Mouse (Mus musculus): ENCODE results near the gene Phospho1. TPM values are rescaled to one million over a fixed set of nuclear protein-coding genes. Genes with fewer than 3 reads are reported as not detected.

The Phospho1 gene
- polyA plus RNA-seq, 1 experiment from 2014 or later: not detected

DNA sequence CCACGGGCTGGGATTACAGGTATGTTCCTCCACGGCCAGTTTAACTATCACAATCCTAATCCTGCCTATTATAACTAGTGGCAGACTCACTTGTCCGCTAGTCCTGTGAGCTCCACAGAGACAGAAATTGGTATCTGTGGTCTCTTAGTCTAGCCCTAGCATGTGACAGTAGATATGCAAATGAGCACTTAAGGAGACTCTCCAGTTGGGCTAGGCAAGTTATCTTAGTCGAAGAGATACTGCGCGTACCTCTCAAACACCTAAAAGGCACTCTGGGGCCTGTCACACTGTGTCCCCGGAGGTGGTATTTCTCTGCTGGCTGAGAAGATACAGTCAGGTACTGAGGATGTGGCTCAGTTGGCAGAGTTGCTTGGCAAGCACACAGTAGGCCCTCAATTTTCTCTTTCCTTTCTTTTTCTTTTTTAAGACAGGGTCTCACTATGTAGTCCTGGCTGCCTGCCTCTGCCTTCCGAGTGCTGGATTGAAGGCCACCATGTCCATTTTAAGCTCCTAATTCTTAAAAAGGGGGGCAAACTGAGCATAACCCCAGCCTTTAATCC lies 31.3 kb upstream of the Phospho1 start:
- Histone ChIP-seq H3K4me1 (peaks cover 9% of the 10 kb centered on the region), H3K9ac (no peak overlapping the region), H3K27ac (no peak overlapping the region), H3K36me3 (replicated peaks) (no peaks in the 10 kb centered on the region), H3K4me2 (no peak overlapping the region), H3K4me3 (no peak overlapping the region), H3K27me3 (replicated peaks) (peaks cover 16% of the 10 kb centered on the region), H3K9me3 (no peaks in the 10 kb centered on the region)
- no peak for ATAC-seq (replicated peaks)
- 92% methylated on average over 8 of the region's 8 CpGs for WGBS

DNA sequence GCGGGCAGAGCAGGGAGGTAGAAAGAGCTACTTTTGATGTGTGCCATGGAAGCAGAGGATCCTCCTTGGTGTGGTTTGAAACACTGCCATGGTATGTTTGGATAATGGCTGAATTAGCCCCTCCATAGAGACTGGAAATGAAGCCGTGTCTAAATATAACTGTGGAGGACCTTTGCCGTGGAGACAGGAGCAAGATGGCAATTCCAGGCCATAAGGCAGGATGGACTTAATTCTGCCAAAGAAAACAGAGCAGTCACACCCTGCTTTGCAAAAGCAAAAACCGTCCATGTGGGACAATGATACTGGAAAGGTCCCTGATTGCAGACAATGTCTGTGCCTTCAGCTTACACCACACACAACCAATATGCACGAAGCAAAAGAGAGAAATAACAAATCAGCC lies 30.1 kb upstream of the Phospho1 start:
- H3K4me1 ChIP-seq: peaks cover 9% of the 10 kb centered on the region
- WGBS: 72% methylated on average over 5 of the region's 5 CpGs
- H3K9me3 ChIP-seq: no peaks in the 10 kb centered on the region

DNA sequence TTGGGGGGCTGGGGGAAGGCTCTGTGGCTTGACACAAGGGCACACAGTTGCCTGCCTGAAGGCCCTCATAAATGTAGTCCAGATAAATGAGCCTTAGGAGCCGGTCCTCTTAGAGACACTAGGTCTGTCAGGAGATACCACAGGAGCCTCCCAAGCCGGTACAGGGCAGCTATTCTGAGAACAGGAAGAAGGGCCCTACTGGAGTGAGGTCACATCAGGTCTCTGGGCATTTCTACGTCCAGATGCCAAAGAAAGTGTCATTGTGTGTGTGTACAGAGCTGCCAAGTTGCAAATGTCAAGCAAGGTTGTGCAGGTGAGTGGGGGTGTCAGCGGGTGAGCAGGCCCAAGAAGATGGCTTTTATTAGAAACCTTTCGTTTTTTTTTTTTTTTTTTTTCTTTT lies 28.7 kb upstream of the Phospho1 start:
- WGBS: 70% methylated on average over 5 of the region's 5 CpGs
- H3K9ac ChIP-seq: no peak overlapping the region

More for the DNA sequence above, 30.1 kb upstream of the Phospho1 start:
- Histone ChIP-seq H3K4me3 (no peak overlapping the region), H3K4me2 (no peak overlapping the region), H3K36me3 (replicated peaks) (no peaks in the 10 kb centered on the region), H3K27ac (no peak overlapping the region), H3K27me3 (replicated peaks) (peaks cover 16% of the 10 kb centered on the region), H3K9ac (no peak overlapping the region)
- no peak for ATAC-seq (replicated peaks)

DNA sequence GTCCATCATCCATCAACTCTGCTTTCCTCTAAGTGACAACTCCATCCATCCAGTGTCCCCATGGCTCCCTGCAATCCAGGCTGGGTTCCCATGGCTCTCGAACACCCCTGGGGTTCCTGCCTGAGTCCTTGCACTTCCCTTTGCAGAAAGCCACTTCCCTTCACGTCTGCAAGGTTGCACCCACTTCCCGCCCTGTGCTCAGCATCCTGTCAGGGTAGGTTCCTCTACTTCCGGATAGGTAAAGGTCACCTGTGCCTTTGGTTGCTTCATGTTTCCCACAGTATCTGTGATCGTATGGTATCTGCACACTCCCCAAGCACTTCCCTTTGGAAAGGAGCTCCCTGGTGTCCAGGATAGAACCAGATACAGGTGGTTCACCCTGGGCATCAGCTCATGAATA lies 19.3 kb upstream of the Phospho1 start:
- H3K27me3 ChIP-seq (replicated peaks): no peaks in the 10 kb centered on the region
- no peaks in the 10 kb centered on the region for H3K36me3 ChIP-seq (replicated peaks)
- no peaks in the 10 kb centered on the region for H3K9me3 ChIP-seq
- no peak overlapping the region for H3K9ac ChIP-seq
- ATAC-seq (replicated peaks): no peak
- WGBS: 66% methylated on average over 5 of the region's 5 CpGs
- peaks cover 5% of the 10 kb centered on the region; the same call in 1 of the 2 replicates for H3K4me1 ChIP-seq
- no peak overlapping the region for H3K4me3 ChIP-seq
- H3K4me2 ChIP-seq: no peak overlapping the region
- no peak overlapping the region for H3K27ac ChIP-seq

More for the DNA sequence above, 28.7 kb upstream of the Phospho1 start:
- Histone ChIP-seq H3K4me1 (peaks cover 9% of the 10 kb centered on the region), H3K27ac (no peak overlapping the region), H3K36me3 (replicated peaks) (no peaks in the 10 kb centered on the region), H3K27me3 (replicated peaks) (peaks cover 16% of the 10 kb centered on the region), H3K4me3 (no peak overlapping the region), H3K9me3 (no peaks in the 10 kb centered on the region), H3K4me2 (no peak overlapping the region)
- no peak for ATAC-seq (replicated peaks)

DNA sequence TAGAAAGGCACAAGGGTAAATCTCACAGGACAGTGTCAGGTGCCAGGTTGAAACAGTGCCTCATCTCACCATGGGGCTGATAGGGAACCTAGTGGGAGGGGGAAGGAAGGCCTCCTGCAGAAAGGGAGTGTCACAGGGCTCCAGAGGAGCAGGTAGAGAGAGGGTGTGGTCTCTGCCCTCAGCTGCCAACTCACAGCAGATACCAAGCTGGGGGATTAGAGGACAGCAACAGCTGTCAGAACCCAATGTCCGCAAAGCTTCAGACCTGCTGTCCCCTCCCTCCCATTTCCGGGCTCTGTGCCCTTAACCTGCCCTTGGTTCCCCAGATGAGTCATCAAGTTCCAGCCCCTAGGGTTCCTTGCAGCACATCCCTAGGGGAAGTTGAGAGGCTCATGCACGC lies 18.8 kb upstream of the Phospho1 start:
- H3K9me3 ChIP-seq: no peaks in the 10 kb centered on the region
- H3K4me3 ChIP-seq: no peak overlapping the region
- no peaks in the 10 kb centered on the region for H3K27me3 ChIP-seq (replicated peaks)
- 53% methylated on average over 3 of the region's 3 CpGs for WGBS
- no peak for ATAC-seq (replicated peaks)
- H3K4me1 ChIP-seq: peaks cover 5% of the 10 kb centered on the region; the same call in 1 of the 2 replicates
- no peak overlapping the region for H3K9ac ChIP-seq
- no peak overlapping the region for H3K27ac ChIP-seq
- H3K36me3 ChIP-seq (replicated peaks): no peaks in the 10 kb centered on the region
- no peak overlapping the region for H3K4me2 ChIP-seq

DNA sequence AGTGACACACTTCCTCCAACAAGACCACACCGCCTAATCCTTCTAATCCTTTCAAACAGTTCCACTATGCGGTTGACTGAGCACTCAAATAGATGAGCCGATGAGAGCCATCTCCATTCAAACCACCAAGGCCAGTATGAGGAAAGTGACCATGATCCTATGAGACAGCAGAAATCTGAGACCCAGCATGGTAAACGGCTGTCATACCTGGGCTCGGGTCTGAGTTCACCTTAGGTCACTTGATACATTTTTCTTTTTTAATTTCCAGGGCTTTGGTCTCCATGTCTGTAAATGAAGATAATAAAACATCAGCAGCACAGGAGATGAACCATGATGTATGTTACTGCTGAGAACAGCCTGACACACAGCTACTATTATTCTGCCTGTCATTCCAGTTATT lies 16.4 kb upstream of the Phospho1 start:
- H3K4me1 ChIP-seq: peaks cover 5% of the 10 kb centered on the region; the same call in 1 of the 2 replicates
- H3K9me3 ChIP-seq: no peaks in the 10 kb centered on the region
- H3K27ac ChIP-seq: no peak overlapping the region
- H3K27me3 ChIP-seq (replicated peaks): no peaks in the 10 kb centered on the region
- no peak overlapping the region for H3K9ac ChIP-seq
- WGBS: 80% methylated on average over 5 of the region's 5 CpGs
- H3K4me3 ChIP-seq: no peak overlapping the region
- H3K4me2 ChIP-seq: no peak overlapping the region
- ATAC-seq (replicated peaks): no peak
- no peaks in the 10 kb centered on the region for H3K36me3 ChIP-seq (replicated peaks)

DNA sequence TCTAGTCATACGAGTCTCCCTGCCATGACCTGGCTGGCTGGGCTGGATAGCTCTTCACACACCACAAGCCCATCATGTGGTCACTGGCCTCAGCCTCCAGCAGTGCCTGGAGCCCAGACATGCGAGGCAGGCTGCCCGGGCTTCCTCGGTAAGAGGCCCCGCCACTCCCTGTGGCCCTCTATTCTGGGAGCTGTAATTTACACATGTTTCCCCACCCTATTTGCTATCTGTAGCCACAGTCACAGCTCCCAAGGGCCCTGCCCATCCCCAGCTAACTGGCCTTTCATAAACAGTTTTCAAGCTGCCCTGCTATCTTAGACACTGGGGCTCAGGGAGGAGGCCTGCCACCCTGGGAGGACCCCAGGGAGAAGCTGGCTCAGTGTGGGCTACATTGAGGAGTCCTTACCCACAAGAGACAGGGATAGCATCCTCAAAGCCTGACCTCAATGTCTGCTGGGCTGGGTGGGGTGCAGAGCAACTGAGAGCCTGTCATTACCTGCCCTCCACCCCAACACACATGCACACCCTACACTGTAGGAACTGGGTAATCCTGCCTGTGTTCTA lies 15.8 kb upstream of the Phospho1 start:
- Histone ChIP-seq H3K4me1 (peaks cover 5% of the 10 kb centered on the region; the same call in 1 of the 2 replicates), H3K9ac (no peak overlapping the region), H3K27ac (no peak overlapping the region), H3K4me3 (no peak overlapping the region), H3K36me3 (replicated peaks) (no peaks in the 10 kb centered on the region), H3K9me3 (no peaks in the 10 kb centered on the region), H3K27me3 (replicated peaks) (no peaks in the 10 kb centered on the region), H3K4me2 (no peak overlapping the region)
- 75% methylated on average over 5 of the region's 5 CpGs for WGBS
- ATAC-seq (replicated peaks): no peak

DNA sequence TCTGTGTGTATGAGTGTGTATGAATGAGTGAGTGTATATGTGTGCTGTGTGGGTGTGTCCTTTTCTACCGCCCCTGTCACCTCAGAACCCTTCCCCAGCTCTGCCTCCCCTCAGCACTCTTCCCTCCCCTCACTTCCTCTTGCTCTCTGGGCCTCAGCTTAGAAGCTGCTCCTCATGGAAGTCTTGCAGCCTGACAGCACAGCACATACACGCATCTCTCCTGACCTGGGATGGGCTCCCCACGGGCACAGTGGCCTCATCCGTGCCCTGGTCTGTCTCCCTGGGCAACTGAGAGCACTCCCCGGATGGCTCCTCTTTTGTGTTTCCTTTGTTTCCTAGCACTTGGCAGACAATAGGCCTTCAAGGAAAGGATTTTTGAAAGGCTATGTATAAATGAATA lies 14.7 kb upstream of the Phospho1 start:
- WGBS: 9% methylated on average over 5 of the region's 5 CpGs
- H3K36me3 ChIP-seq (replicated peaks): no peaks in the 10 kb centered on the region
- H3K27ac ChIP-seq: no peak overlapping the region
- no peak overlapping the region for H3K9ac ChIP-seq
- no peak overlapping the region for H3K4me3 ChIP-seq
- peaks cover 5% of the 10 kb centered on the region; the same call in 1 of the 2 replicates for H3K4me1 ChIP-seq
- no peak for ATAC-seq (replicated peaks)
- H3K9me3 ChIP-seq: no peaks in the 10 kb centered on the region
- H3K27me3 ChIP-seq (replicated peaks): no peaks in the 10 kb centered on the region
- no peak overlapping the region for H3K4me2 ChIP-seq

DNA sequence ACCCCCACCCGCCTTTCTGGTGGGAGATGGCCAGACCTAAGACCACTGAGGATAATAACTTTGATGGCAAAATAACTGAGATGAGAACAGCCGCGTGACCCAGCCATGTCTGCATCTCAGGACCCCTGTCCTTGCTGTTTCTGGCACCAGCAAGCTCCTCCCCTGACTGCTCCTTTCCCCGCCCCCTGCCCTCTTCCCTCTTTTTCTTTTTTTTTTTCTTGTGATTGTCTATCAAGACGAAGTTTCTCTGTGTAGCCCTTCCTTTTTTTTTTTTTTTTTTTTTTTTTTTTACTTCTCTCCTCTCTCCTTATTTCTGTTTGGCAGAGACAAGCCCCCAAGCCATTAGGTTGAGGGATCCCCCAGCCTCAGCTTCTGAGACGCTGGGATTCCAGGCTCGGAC lies 13.5 kb upstream of the Phospho1 start:
- Histone ChIP-seq H3K9ac (no peak overlapping the region), H3K4me2 (no peak overlapping the region), H3K4me1 (peaks cover 5% of the 10 kb centered on the region; the same call in 1 of the 2 replicates), H3K27ac (no peak overlapping the region), H3K4me3 (no peak overlapping the region), H3K9me3 (no peaks in the 10 kb centered on the region), H3K27me3 (replicated peaks) (no peaks in the 10 kb centered on the region), H3K36me3 (replicated peaks) (no peaks in the 10 kb centered on the region)
- WGBS: 64% methylated on average over 7 of the region's 7 CpGs
- no peak for ATAC-seq (replicated peaks)

DNA sequence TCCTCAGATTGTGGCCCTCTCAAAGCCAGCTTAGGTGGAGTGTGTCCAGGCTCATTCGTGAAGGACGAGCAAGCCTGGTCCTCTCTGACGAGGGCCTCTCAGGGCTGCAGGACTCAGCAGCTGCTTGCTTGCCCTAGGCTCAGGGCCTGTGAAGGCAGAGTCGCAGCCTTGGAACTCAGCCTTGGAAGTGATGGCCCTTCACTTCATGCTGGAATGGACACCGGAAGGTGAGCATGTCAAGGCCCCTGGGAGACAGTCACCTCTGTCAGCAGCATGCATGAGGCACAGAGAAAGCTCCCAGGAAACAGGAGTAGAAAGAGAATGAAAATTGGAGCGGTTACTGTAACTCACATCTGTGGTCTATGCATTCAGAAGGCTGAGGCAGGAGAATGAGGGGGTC lies 12.6 kb upstream of the Phospho1 start:
- WGBS: 86% methylated on average over 6 of the region's 6 CpGs
- Histone ChIP-seq H3K27ac (no peak overlapping the region), H3K9ac (no peak overlapping the region), H3K9me3 (no peaks in the 10 kb centered on the region), H3K27me3 (replicated peaks) (no peaks in the 10 kb centered on the region), H3K4me1 (peaks cover 5% of the 10 kb centered on the region; the same call in 1 of the 2 replicates), H3K4me2 (no peak overlapping the region), H3K36me3 (replicated peaks) (no peaks in the 10 kb centered on the region), H3K4me3 (no peak overlapping the region)
- ATAC-seq (replicated peaks): no peak

DNA sequence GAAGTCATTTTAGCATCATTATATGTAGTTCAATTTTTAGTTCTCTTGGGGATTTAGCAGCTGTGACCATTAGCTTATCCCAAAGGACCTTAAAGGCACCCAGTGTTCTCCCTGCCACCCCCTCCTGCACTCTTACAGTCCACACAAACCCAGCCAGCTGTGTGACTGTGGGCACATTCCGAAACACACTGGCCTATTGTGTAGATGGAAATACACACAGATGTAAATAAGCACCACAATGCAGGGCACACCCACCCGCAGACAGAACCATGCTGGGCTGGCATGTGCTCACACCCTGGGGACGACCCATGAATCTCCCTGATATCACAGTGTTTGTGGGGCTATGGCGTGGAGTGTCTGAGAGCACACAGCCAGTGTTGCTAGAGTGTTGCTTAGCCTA lies 12.1 kb upstream of the Phospho1 start:
- Histone ChIP-seq H3K27me3 (replicated peaks) (no peaks in the 10 kb centered on the region), H3K27ac (no peak overlapping the region), H3K4me3 (no peak overlapping the region), H3K4me2 (no peak overlapping the region), H3K9ac (no peak overlapping the region), H3K36me3 (replicated peaks) (no peaks in the 10 kb centered on the region), H3K4me1 (peaks cover 5% of the 10 kb centered on the region; the same call in 1 of the 2 replicates), H3K9me3 (no peaks in the 10 kb centered on the region)
- ATAC-seq (replicated peaks): no peak
- 63% methylated on average over 4 of the region's 4 CpGs for WGBS

DNA sequence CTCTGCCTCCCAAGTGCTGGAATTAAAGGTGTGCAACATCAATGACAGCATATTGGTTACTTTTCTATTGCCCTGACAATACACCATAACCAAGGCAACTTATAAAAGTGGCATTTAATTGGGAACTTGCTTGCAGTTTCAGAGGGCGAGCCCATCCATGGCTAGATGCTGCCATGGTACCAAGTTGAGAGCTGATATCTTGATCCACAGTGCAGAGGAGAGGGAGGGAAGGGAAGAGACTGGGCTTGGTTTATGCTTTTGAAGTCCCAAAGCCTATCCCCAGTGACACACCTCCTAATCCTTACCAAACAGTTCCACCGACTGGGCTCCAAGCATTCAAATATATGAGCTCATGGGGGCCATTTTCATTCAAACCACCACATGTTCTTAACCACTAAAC lies 10.2 kb upstream of the Phospho1 start:
- 91% methylated on average over 2 of the region's 2 CpGs for WGBS
- H3K4me3 ChIP-seq: no peak overlapping the region
- H3K27me3 ChIP-seq (replicated peaks): no peaks in the 10 kb centered on the region
- H3K9me3 ChIP-seq: no peaks in the 10 kb centered on the region
- no peak overlapping the region for H3K4me2 ChIP-seq
- H3K27ac ChIP-seq: no peak overlapping the region
- H3K4me1 ChIP-seq: peaks cover 5% of the 10 kb centered on the region; the same call in 1 of the 2 replicates
- no peaks in the 10 kb centered on the region for H3K36me3 ChIP-seq (replicated peaks)
- no peak overlapping the region for H3K9ac ChIP-seq
- no peak for ATAC-seq (replicated peaks)

DNA sequence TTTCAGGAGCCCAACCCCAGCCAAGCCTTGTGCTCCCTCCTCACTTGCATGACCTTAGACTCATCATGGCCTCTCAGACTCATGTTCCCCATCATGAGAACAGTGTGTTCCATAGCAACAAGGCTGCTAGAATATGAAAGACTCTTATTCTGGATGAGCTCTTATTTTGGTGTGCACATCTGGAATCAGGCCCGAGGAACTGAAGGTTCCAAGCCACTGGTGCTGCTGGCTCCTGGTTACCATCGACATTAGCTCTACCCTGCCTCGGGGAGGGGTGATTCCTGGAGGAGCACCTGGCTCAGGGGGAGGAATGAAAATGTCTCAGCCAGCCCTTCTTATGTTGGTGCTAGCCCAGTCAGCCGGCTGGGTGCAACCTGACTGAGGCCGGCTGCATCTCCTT lies 9.4 kb upstream of the Phospho1 start:
- 77% methylated on average over 5 of the region's 5 CpGs for WGBS
- Histone ChIP-seq H3K4me2 (no peak overlapping the region), H3K36me3 (replicated peaks) (no peaks in the 10 kb centered on the region), H3K4me1 (peaks cover under 1% of the 10 kb centered on the region; the same call in 1 of the 2 replicates), H3K27me3 (replicated peaks) (no peaks in the 10 kb centered on the region), H3K9ac (no peak overlapping the region), H3K9me3 (no peaks in the 10 kb centered on the region), H3K27ac (no peak overlapping the region), H3K4me3 (no peak overlapping the region)
- ATAC-seq (replicated peaks): no peak

All from midbrain, embryonic 15.5 days (tissue).